Mouse (Mus musculus) CD4-positive, CD25-positive, alpha-beta regulatory T cell, adult 4 months (primary cell): Measurements from ENCODE around the gene Tob1. TPM values are rescaled to one million over a fixed set of nuclear protein-coding genes. Genes with fewer than 3 reads are reported as not detected.

Source experiments
- ATAC-seq: one replicate; pipeline ENCODE4 v1.8.0; 2017
- polyA plus RNA-seq, 2 experiments: library from polyadenylated mRNA; unstranded; fragments of 100-300 nt; shearing (Covaris generic); gene quantifications; one replicate each; pipeline ENCODE4 v1.2.1; 2017

The Tob1 gene
- polyA plus RNA-seq, 2 experiments from 2014 or later: 4.7 to 8.9 TPM

DNA sequence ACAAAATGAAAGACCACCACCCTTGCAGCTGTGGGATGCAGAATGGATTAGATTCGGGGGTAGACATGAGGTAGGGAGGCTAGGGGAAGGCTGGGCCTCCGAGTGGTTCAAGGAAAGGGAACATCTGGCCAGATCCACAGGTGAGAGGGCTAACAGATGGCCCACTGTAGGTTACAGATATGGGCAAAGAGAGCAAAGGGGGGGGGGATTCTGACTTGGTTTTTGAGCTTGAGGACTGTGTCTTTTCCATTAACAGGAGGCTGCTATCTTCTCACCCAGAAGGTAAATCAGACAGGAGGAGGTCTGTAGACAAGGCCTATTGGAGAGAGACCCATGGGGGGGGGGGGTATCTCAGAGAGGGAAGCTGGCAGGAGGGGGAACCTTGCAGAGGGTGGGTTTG is 11.5 kb upstream of the Tob1 start:
- ATAC-seq: no peak

DNA sequence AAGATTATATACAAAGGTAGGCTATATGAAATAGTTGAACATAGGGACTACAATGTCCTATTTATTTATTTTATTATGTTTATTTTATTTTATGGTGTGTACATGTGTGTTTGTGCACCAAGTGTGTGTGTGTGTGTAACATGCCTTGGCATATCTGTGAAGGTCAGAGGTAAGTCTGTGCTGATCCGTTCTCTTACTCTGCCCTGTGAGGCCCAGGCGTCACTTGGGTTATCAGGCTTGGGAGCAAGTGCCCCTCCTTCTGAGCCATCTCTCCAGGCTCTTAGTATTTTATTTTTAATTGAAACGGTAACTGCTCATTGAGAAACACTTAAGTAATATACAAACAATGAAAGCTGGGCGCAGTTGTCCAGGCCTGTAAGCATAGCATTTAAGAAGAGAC is 10.8 kb upstream of the Tob1 start:
- ATAC-seq: no peak

DNA sequence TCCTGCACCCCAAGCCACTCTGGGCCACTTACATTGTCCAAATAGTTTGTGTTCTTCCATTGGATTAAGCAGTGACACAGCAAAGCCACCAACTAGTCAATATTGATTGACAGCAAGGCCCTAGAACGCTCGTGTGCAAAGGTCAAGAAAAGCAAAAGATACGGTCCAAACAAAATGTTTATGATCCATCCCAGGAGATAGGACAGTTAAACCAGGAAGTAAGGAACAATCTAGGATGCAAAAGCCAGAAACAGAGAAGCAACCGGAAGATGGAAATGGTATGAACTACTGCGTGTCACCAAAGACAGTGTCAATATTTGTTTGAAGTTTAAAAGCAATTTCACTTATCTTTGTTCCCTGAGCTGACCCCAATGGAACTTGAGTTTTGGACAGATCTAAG is 9.1 kb upstream of the Tob1 start:
- ATAC-seq: no peak

DNA sequence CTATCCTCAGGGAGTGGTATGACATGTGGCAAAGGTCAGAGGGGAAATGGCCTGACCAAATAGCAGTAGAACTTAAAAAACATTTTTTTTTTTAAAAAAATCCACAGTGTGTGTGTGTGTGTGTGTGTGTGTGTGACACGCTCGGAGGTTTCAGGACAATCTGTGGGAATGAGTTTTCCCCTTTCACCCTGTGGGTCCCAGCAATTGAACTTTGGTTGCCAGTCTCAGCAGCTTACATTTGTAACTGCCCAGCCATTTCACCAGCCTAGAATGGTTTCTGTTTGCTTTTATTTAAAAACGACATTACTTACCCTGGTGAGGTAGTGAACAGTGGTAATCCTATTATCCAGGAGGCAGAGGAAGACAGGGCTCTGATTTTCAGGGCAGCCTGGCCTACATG is 8.2 kb upstream of the Tob1 start:
- ATAC-seq: no peak

DNA sequence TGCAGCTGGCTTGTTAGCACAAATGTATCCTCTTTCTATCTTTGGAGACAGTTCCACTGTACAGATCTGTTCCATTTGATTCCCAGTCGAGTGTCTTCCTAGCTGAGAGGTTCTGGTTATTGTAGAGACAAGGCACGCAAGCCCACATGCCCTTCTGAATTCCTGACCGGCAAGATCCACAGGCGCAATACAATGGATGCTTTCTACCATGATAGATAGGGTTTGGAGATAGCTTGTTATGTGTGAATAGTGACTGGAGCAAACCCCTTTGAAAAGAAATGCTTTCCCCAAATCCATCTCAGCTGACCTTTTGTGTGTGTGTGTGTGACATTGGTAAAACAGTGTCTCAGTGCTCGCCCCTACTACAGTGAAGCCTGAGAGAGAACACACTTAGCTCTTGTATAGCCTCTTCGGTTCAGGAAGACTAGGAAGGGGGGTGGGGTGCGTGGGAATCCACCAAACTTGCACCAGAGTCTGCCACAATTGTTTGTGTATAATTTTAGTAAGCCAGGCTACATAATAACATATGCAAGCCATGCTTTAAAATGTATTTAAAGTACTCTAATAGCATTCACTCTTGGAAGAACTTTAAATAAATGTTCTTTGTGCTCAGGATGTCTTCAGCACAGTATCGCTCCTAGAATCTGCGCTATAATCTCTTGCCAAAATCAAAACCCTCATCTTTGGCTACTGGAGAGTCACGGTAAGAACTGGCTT is 4.7 kb upstream of the Tob1 start:
- no peak for ATAC-seq

DNA sequence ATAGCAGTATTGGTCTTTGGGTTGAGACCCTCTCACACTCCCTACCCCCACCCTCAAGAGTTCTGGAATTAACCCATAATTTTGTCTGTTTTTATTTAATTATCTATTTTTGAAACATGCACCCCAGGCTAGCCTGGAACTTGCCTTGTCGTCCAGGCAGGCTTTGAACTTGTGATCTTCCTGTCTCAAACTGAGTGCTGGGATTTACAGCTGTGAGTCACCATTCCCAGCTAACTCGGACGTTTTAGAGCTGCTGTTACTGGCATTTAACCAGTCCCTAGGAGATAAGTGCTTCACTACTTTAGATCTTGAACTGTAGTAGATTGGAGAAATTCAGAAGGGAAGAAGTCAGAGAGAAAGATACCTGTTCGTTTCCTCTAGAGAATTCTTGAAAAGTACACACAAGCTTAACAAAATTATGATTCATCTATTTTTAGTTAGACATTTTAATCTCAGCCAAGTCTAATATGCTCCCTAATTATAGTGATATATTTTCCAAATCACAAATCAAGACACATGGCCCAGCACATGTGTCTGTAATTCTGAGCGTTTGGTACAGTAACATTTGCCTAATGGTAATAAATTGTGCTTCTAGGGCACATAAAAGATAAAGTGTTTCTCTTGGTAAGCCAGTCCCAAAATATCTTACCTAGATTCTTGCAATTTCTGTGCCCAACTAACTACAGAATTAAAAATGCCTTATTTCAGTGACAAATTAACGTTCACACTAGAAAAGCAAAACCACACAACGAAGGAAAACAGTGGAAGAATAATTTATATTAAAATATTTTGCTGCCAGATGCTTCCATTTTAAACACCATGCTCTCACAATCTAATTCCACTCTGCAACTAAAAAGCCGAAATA is 2.2 kb upstream of the Tob1 start:
- no peak for ATAC-seq

DNA sequence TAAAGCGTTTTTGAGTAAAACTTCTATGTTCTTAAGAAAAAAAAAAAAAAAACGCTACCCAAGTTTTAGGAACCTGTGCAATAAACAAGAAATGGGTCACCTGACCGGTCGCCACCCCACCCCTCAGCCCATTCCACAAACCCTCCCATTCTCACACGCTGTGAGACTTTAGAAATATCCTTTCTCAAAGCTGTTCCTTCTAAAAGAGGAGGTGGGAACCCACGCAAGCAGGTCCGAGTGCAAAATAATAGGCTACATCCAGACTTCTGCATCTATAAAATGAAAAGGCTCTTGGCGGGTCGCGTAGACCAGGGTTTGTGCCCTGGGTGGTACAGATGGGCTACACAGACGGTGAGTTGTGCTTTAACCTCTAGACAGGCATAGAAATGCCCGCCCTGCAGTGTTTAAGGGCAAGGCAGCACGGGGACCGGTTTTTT is 1.5 kb upstream of the Tob1 start:
- ATAC-seq: peak; percentile 1

DNA sequence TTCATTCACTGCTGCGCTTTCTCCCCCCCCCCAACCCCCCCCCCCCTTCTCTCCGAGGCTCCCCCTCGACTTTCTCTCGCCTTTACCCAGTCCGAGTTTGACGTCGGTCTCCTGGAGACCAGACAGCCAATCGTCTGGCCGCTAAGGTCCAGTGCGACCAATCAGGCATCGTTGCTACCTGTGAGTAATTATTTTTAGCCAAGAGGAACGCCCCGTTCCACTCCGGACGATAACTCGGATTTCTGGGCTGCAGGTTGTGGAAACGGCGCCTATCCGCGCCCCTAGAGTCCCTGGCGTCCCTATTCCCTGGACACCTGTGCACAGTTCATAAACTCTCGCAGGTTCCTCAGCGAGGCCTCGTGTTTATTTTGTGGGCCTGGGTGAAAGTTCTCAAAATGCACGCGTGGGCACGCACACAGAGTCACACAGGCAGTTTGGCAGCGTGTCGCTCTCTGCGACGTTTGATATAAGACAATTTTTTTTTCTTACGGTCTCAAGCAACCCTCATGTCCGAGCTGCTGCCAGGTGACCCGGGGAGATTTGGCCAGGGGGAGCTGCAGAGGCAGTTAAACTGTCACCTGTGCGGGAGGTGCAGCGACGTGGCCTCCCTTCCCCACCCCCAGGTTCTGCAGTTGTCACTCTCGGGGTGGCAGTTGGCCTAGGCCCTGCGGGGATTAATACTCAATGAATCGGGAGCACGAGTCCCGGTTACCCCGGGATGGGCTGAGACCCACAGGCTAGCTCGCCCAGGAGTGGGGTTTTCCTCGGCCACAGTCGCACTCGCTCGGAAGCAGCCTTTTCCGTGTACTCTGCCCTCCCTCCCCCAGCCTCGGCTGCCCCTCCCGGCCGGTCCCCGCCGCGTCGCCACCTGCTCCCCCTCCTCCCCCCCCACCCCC is 815 bp upstream of the Tob1 start:
- ATAC-seq: peak; percentile 60

DNA sequence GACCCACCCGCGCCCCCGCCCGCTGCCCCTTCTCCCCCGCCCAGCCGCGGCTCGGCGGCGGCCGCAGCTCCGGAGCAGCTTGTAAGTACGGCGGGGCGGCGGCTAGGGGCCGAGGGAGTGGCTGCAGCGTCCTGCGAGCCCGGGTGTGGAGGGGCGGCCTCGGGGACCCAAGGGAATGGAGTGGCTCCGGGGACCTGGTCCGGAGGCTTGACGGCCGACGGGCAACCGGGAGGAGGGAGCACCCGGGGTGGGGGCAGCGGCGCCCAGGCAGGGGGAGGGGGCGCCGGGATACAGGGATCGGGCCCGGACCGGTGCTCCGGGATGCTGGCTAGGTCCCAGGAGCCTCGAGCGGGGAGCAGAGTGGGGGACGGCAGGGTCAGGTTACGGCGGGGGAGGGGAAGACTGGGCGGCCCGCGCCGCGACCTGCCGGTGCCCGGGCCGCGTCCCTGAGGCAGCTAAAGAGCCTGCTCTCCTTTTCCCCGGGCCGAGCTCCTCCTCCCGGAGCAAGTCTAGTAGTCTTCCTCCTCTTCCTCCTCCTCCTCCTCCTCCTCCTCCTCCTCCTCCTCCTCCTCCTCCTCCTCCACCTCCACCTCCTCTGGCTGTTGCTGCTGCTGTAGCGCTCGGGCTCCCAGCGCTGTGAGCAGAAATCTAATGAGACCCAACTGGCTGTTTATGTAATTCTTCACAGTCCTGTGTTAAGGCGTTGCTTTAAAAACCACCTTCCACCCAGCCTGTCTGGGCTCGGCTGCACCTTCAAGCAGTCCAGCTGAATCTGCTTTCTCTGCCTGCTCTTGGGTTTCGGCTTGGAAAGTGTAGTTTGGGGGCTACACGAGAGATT is 616 bp downstream of the Tob1 start:
- no peak for ATAC-seq

DNA sequence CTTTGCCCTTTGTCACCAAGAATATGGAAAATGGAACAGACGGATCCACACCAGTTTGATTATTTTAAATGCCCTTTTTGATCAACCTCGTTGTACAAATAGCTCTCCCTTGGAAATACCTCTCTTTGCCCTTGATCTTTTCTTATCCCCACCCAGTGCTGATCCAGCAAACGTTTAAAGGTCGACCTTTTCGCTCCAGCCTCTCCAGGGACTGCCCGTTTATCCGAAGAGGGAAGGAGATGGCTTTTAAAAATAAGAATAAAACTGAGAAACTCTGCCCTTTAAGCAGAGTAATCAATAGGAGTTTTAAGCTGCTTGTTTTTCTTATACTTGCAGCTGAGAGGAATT is 1.2 kb downstream of the Tob1 start:
- no peak for ATAC-seq

DNA sequence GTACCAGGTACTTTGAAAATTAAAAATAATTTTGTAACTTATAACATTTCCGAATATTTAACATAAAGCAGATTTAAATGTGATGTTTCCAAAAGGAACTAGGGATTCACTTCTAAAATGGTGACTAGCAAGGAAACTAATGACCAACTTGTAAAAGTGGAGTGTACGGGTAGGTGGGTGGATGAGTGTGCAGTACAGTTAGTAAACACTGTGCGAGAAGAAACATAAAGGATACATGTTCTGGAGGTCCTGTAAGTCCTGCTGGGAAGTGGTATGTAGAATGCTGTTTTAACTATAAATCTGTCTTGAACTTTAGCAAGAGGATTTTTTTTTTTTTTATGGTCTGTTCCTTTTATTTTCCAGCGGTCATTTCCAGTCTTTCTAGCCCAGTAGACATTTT is 1.7 kb downstream of the Tob1 start:
- ATAC-seq: no peak

DNA sequence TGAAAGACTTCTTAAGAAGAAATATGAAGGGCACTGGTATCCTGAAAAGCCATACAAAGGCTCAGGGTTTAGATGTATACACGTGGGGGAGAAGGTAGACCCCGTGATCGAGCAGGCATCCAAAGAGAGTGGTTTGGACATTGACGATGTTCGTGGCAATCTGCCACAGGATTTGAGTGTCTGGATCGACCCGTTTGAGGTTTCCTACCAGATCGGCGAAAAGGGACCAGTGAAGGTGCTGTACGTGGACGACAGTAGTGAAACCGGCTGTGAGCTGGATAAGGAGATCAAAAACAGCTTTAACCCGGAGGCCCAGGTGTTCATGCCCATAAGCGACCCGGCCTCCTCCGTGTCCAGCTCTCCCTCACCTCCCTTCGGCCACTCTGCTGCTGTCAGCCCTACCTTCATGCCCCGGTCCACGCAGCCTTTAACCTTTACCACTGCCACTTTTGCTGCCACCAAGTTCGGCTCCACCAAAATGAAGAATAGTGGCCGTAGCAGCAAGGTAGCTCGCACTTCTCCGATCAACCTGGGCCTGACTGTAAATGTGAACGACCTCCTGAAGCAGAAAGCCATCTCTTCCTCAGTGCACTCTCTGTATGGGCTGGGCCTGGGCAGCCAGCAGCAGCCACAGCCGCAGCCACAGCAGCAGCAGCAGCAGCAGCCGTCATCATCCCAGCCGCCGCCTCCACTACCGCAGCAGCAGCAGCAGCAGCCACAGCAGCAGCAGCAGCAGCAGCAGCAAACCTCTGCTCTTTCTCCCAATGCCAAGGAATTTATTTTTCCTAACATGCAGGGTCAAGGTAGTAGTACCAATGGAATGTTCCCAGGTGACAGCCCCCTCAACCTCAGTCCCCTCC is 2.7 kb downstream of the Tob1 start:
- ATAC-seq: no peak

DNA sequence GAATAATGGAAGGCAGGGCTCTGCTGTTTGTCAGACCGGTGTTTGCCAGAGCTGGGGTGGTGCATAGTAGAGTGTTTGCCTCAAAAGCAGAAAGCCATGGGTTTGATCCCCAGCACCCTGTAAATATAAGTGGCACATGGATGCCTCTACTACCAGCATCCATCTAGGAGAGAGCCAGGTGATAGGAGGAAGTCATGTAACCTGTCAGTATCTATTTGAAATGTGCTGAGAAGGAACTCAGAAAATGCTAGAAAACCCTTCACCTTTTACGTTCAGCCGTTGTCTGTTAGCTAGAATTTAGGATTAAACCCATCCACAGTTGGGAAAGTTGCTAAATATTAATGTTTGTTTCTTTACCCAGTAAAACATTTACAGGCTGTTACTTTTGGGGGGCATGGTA is 4.3 kb downstream of the Tob1 start:
- no peak for ATAC-seq

DNA sequence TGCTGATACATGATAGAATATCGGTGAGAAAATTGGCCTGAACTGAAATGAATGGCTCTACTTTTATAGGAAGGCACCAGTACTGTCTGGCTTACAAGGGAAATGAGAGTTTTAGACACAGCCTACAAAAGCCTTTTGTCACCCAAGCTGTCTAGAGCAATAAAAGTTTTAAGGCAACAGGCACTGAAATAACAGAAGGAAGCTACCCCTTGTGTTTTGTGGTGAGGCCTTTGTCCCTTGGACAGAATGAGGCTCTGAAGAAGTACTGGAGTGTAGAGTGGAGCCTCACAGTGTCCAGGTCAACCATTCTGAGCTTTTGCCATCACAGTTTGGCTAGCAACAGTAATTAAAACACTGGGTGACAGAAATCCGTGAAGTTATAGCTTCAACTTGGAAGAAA is 5.0 kb downstream of the Tob1 start:
- no peak for ATAC-seq

DNA sequence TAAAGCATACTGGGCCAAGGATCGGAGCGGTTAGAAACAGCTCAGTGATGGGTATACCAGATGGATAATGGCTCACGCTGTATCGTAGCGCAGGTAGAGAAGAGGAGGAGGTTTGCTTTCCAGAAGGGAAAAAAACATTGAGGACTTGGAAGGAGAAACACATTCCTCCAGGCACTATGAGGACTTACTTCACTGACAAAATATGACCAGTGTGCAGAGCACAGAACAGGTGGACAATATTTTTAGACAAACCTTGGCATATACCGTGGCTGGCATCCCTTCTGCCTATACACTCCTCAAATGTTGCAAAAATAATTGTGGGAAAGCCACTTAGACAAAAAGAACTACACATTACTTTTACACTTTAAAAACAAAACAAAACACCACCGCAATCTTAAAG is 10.0 kb downstream of the Tob1 start:
- no peak for ATAC-seq

DNA sequence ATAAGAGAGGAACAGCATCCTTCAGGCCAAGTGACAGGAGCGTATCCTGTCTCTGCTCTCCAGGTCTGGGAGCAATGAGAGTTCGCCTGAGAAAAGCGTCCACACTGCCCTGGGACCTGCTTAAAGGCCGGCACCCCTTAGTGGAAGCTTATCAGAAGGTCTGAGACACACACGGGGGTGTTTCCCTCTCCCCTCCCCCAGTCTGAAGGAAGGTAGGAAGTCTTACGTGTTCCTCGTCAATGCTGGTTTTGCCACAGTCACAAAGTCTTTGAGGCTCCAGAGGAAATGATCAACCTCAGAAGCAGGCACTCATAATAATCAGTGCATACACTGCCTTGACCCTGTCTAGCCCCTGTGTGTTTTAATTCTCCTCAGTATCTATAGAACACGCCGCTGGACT is 12.3 kb downstream of the Tob1 start:
- no peak for ATAC-seq

DNA sequence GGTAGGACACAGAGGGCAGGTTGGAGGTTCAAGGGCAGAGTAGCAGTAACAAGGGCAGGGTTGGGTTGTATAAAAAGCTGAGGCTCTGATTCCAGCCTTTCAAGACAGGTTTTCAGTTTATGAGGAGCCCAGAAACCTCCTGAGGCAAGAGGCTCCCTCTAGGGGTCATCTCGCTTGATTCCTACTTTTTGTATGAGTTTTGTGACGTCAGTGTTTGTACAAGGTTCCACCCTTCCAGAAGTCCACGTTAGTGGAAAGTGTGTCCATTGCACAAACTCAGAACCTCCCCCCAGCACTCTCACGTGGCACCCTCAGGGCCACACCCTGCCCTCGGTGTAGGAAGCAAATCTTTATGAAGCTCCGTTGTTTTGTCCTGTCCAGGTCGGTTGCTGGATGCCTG is 14.7 kb downstream of the Tob1 start:
- ATAC-seq: peak; percentile 53

DNA sequence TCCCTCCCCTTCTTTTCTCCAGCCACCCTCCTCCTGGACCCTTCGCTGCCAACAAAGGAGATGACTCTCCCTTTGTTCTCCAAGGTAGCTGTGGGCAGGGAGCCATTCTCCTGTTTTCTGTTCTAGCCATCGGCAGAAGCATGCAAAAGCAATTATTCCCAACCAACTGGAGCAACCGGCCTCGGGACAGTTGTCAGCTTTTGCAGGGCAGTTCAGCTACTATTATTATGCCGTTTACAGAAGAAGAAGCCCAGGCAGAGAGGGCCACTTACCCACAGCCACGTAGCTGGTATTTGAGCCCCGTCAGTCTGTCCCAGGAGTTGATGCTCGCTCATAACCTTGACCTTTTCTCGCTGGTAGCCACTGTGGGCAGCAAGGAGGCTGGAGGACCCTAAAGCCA is 17.2 kb downstream of the Tob1 start:
- ATAC-seq: no peak

DNA sequence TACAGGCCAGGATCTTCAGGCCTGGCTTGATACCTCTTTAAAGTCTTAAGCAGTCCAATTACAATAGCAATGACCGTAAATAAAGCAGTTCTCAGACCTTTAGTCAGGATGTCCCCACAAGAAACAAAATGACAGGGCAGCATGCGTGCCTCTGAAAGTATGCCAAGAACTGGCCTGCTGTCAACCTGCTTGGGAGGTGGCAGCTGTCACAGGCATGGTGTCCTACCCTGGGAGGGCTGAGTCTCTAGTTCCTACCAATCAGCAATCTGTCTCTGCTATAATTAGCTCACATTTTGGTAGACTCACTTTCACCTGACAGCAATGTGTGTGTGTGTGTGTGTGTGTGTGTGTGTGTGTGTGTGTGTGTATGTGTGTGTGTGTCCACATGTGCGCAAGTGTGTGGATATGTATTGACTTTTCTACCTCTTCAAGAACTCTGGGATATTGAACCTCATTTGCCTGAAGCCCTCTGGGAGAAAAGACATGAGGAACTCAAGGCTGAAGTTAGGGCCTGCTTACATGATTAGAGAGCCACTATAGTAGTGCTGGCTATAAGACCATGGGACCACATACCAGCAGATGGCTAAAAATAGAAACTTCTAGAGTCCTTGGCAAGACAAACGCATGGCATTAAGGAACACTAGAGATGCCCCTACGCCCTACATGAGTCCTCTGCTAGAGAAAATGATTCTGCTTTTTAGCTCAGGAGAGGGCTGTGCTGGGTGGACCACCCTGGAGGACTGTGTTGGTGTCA is 18.1 kb downstream of the Tob1 start:
- no peak for ATAC-seq

DNA sequence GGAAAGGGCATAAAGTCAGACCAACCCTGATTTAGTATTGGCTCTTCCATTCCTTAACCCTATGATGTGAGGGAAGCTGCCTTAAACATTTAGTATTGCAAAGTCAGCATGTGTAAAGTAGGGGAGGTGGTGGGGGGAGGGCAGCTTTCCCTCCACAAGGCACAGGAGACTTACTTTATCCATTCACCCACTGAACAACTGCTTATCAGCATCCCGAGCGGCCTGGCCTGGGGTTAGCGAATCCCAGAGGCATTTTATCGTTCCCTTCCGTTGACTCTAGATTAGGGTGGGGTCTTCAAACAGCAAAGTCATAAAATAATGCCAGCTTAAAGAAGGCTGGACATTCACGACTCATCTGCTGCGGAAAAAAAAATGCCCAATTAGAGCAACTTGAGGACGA is 19.0 kb downstream of the Tob1 start:
- no peak for ATAC-seq
